Mouse (Mus musculus): ENCODE data around the gene Hipk2.

DNA sequence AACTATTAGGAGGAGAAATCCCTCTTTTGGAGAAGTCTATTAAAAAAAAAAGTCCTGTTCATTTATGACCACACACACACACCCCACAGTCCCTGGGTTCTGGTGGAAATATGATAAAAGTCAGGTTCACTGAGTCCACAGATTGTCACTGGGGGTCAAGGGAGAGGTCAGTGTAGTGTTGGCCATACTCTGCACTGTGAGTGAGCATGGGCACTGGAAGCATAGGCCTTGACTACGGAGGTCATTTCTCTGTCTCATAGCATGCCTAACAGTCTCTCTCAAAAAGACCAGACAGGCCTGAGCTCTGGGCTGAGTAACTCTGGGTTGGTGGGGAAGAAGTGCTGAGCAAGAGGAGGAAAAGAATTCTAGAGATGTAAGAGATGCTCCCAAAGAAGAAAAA lies 2.6 kb downstream of the Hipk2 start:
- TF ChIP-seq POLR2A (IDR thresholded peaks at IDR 0.05; ENCODE audit: control insufficient read depth, extremely low read depth, insufficient read depth, low read length, poor library complexity) (no peak), CTCF (IDR thresholded peaks at IDR 0.05; ENCODE audit: borderline replicate concordance, control insufficient read depth, extremely low read depth, insufficient read depth, low read length, poor library complexity) (no peak)

All from thymus, adult 2 months (tissue).